Mouse (Mus musculus) c-Kit-positive CD71-positive TER-119-negative erythroid progenitor cells, embryonic 14.5 days (primary cell): ENCODE measurements around the gene Gli1.
"Not testable (repeated sequence)": the region's sequence is repeated elsewhere in the genome, so short reads cannot be mapped to it uniquely, and the experiment has no call there.

ENCODE experiments used
- DNase-seq: peaks from one replicate; pipeline ENCODE4 v3.0.0-alpha.2; 2013; ENCODE audit warnings: low read depth

Gene Gli1

GRCm38 (mm10) chr10:127322178-127322577 lies 19.6 kb downstream of the Gli1 start:
- DNase-seq: no peak

- DNase-seq: no peak
Measured at GRCm38 (mm10) chr10:127321621-127322020, 20.2 kb downstream of the Gli1 start, which contains the start of gene Arhgap9. Gene Arhgap9 (plus strand): TSS chr10:127321964.

DNA sequence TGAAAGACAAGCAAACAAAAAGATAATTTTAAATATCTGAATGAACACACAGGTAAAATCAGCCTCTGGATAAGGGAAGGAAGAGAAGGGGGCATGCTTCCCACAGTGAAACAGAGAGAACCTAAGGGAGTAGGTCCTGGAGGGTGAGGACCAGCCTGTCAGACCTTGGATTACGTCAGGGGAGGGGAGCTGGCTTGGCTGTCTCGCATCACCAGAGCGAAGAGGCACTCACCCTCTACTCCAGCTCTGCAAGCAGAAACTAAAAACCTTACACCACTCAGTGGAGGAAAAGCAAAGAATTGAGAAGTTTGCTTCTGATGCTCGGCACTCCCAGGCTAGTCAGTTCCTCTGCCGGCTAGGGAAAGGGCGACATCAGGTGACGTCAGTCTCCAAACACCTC lies 21.8 kb downstream of the Gli1 start:
- DNase-seq: no peak

DNA sequence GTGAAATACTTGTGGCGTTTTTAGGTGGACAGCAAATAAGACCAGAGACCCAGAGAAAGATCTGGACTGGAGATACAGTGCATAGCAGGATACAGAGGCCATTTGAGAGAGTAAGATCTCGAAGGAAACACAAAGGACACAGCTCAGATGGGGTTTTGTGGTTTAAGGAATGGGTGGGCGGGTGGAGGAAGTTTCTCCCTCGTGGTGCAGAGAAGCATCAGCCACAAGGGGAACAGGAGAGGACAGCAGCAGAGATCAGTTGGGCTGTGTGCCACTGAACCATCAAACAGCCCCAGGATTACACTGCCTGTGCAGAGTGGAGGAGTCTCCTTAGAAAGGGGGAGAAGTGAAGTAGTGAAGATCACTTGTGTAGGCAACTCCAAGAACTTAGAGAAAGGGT lies 23.8 kb downstream of the Gli1 start:
- DNase-seq: no peak

DNA sequence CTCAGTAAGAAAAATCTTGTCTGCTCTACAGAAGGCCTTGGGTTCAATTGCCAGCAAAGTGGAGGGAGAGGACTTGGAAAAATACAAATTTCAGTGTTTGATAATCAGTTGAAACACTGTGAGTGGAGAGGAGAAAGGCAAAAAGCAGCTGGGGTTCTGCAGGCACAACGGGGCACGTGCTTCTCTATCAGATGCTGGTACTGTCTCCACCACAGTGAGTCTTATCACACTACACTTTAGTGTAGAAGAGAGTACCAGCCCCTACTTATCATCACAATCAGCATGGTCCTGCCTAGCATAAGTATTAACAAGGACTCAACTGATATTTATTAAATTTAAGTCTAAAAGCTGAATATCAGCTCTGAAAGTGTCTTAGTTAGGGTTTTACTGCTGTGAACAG lies 24.5 kb downstream of the Gli1 start:
- DNase-seq: no peak

GRCm38 (mm10) chr10:127314950-127315349 lies 26.8 kb downstream of the Gli1 start:
- DNase-seq: not testable (repeated sequence)

GRCm38 (mm10) chr10:127313516-127313915 lies 28.3 kb downstream of the Gli1 start:
- not testable (repeated sequence) for DNase-seq

DNA sequence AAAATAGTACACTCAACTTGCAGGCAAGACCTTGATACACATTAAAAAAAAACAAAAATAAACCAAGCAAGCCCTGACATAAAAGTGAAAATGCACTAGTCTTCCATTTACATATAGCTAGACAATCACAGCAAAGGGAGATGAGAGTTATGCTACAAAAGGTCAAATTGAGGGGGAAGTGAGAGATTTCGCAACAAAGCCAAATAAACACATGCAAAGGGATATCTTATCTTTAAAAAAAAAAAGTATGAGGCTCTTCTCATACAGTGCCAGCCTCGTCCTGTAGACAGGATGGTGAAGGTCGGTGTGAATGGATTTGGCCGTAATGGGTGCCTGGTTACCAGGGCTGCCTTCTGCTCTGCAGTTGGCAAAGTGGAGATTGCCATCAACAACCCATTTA lies 28.9 kb downstream of the Gli1 start:
- DNase-seq: no peak

- DNase-seq: peak; percentile 92
Measured at GRCm38 (mm10) chr10:127312356-127312676, 29.5 kb downstream of the Gli1 start.

DNA sequence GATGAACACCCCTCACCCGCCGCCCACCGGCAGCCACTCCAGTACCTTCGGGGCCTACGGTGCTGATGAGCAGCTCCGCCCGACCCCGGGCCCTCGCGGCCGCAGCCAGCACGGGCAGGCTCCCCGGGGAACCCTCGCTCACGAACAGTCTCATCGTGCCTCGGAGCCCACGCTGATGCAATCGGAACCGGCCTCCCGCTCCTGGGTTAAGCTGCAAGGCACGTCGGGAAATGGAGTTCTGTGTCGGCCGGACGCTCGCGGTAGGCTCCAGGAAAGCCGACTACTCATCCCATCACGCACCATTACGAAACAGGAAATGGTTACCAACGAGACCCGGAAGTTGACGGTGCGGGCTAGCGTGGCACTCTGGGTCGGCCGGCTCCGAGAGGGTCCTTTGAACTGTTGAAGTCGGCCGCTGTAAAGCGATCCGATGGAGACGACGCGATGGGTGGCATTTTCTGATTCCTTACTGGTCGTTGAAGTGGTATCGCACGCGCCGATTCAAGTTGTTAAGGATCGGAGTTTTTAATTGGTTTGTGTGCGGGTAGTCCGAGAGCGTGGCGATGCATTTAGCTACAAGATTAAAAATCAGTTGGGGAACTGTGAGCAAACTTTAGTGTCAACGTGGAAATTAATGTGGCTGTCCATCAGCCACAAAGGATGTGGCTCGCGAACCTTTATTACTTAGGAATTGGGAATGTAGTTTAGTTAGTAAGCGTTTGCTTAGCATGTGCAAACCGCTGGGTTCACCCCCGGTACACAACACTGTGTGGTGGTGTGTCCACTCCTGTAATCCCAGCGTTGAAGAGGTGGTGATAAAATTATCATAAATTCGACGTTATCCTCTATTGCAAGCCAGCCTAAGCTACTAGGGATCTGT lies 30.1 kb downstream of the Gli1 start, which contains the start of gene Mars:
TSS of gene Mars (minus strand) at position 311 of the 880 bp plus-strand sequence.
- DNase-seq: peak; percentile 95

DNA sequence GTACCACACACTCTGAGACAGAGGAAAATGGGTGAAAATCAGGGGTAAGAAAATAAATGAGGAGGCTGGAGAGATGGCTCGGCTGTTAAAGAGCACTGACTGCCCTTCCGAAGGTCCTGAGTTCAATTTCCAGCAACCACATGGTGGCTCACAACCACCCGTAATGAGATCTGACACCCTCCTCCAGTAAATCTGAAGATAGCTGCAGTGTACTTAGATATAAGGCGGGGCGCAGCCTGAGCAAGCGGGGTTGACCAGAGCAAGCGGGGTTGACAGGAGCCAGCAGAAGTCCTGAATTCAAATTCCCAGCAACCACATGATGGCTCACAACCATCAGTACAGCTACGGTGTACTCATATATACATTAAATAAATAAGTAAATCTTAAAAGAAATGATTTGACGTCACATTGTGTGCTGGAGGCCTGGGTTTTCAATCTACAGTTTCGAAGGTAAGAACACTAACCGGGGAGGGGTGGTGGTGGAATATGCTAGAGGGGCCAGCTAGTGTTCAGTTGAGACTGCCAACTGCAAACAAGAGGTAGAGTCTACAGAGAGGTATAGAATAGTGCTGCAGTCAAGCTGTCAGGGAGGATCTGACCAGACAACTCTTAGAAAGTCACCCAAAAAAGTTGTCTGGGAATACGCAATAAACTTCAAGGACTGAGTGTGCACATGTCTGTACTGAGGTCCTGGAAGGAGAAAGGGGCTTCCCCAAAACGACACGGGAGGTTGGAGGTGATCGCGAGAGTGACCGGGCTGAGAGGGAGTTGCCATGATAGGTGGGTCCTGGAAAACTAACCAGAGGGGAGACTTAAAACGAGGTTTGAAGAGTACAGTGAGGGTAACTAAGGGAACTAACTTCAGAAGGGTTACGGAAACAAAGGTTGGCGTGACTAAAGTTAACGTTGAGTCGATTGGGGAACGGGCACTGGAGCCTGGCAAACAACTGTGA lies 31.0 kb downstream of the Gli1 start:
- DNase-seq: peak; percentile 64

- DNase-seq: not testable (repeated sequence)
Measured at GRCm38 (mm10) chr10:127309167-127309566, 32.6 kb downstream of the Gli1 start.

- DNase-seq: no peak
Measured at GRCm38 (mm10) chr10:127303136-127303535, 38.6 kb downstream of the Gli1 start.

GRCm38 (mm10) chr10:127300361-127300760 lies 41.4 kb downstream of the Gli1 start:
- DNase-seq: no peak

- no peak for DNase-seq
Measured at GRCm38 (mm10) chr10:127297015-127297871, 44.5 kb downstream of the Gli1 start.

DNA sequence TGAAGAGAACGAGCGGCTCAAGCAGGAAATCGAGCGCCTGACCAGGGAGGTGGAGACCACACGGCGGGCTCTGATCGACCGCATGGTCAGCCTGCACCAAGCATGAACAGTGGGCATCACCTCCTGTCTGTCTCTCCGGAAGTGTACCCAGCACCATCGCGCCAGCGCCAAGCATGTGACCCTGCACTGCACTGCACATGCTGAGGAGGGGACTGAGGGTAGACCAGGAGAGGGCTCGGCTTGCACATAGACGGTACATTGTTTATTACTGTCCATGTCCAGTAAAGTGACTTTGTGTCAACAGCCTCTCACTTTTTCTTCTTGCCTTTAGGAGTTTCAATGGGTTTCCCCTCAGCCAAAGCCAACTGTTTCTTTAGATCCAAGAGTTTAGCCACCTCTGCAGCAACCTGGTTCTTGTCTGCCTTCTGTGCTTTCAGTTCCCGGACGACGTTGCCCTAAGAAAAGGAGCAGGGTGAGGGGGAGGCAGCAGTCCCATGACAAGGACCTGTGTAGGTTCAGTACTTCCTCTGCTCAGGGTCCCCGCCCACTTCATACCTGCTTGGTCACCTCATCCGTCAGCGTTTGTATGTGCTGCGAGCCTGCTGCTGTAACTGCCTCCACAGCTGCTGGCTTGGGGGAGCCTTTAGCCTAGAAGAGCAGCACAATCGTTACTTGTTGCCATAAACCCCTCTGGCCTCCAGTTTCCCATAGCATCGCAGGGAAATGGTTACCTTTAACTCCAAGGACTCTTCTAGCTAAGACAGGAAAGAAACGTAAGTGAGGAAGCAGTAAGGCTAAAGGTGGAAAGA lies 45.6 kb downstream of the Gli1 start:
- DNase-seq: no peak

GRCm38 (mm10) chr10:127294895-127295510 lies 46.8 kb downstream of the Gli1 start:
- no peak for DNase-seq

DNA sequence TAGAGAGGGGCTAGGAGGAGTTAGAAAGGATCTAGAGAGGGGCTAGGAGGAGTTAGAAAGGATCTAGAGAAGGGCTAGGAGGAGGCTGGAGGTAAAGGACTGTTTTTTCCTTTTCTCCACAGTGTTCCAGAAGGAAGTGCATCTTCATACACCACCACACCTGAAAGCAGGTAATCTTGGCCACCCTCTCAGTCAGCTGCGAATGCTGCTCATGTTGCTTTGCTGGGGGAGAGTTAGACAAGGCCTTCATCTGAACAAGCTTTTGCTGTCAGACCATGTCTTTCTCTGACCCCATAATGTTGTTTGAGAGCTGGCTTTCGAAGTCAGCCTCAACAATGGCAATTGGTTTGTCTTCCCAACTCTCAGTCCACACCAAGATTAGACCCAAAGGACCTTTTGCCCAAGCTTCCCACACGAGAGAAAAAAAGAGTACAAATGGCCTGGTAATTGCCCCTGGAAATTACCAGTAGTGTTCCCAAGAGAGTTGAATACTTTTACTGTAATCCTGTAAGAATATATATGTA lies 48.1 kb downstream of the Gli1 start:
- no peak for DNase-seq

DNA sequence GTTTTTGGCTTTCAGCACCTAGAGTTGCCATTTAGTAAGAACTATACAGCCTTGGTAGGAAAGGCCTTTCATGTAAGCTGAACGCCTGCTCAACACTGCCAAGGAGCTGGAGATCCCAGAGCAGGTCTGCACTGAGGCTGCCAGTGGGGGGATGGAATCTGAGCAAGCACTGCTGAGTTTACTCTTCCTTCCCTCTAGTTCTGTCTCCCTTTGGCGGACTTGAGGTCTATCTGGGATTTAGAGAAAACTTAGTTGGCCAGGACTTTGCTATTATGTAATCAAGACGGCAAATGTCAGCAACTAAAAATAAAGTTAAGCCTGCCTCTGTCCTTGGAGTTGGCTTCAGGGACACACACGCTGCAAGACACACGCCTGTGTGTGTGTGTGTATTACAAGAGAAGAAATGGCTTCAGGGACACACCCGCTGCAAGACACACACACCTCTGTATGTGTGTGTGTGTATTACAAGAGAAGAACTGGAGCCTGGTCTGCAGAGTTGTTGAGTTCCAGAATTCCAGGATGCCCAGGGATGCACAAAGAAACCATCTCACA lies 48.7 kb downstream of the Gli1 start:
- no peak for DNase-seq
